Mouse (Mus musculus) urinary bladder, adult 2 months (tissue): ENCODE measurements around the gene Gm21969. TPM values are rescaled to one million over a fixed set of nuclear protein-coding genes. Genes with fewer than 3 reads are reported as not detected.

Source experiments
- DNase-seq: peaks from one replicate; pipeline ENCODE4 v3.0.0; 2022; ENCODE audit warnings: low spot score
- polyA plus RNA-seq: library from polyadenylated mRNA; depleted of rRNA; stranded (reverse); fragments of >200 nt; gene quantifications from 2 replicates; pipeline ENCODE4 v1.2.3, GENCODE M21; 2012; rRNA removed

Gene Gm21969
- polyA plus RNA-seq = 0.04 TPM in 1 of 2 replicates, not detected in the other

- no peak for DNase-seq
These were observed at the start of gene Gm21969 for GRCm38 (mm10) chr4:139602357-139603244. Gm21969 (plus strand) TSS chr4:139603186.

GRCm38 (mm10) chr4:139555235-139555634 lies 47.8 kb upstream of the Gm21969 start:
- no peak for DNase-seq

GRCm38 (mm10) chr4:139555951-139556350 lies 47.0 kb upstream of the Gm21969 start:
- no peak for DNase-seq

- no peak for DNase-seq
These were observed 34.6 kb upstream of the Gm21969 start for GRCm38 (mm10) chr4:139568361-139568760.

DNA sequence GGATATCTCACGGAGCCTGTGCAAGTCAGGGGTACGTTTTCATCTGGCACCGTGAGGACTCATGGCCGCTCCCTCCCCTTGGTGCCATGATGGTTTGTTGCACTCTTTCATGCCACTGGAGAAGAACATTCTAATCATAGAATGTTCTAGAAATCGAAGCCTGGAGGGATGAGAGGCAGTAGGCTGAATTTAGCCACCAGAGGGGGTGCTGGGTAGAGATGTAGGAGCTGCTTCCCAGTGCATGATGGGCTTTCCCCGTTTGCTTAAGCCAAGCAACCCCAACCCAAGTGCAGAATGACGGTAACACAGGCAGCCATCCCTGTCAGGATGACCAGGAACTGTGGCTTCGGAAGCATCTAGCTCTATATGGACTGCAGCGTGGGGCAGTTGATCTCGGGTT lies 32.2 kb upstream of the Gm21969 start:
- DNase-seq = no peak

GRCm38 (mm10) chr4:139572928-139573512 lies 30.0 kb upstream of the Gm21969 start:
- no peak for DNase-seq

GRCm38 (mm10) chr4:139574156-139574798 lies 28.7 kb upstream of the Gm21969 start:
- DNase-seq = peak; percentile 90

DNA sequence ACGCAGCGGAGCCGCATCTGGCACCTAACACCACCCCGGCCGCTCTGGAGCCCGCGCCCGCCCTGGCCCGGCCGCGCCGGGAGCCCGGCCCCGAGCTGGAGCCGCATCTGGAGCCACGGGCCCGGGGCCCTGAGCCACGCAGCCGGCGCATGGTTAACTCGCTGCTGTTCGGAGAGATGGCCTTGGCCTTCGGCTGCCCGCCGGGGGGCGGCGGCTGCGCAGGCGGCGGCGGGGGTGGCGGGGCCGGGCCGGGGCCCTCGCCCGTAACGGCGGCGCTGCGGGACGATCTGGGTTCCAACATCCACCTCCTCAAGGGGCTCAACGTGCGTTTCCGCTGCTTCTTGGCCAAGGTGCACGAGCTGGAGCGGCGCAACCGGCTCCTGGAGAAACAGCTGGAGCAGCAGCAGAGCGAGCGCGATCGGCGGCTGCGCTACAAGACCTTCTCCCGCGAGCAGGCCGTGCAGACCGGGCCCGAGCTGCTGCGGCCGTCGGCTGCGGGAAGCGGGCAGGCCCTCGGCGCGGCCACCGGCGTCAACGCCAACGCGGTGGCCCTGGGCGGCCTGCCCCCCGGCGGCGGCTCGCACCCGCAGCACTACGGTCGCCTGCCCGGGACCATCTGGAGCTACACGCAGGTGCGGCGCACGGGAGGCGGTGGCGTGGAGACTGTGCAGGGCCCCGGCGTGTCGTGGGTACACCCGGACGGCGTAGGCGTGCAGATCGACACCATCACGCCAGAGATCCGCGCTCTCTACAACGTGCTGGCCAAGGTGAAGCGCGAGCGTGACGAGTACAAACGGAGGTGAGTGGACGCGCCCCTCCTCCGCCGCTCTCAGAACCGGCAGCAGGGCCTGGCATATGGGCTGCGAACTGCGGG lies 27.9 kb upstream of the Gm21969 start:
- DNase-seq = peak; percentile 54

DNA sequence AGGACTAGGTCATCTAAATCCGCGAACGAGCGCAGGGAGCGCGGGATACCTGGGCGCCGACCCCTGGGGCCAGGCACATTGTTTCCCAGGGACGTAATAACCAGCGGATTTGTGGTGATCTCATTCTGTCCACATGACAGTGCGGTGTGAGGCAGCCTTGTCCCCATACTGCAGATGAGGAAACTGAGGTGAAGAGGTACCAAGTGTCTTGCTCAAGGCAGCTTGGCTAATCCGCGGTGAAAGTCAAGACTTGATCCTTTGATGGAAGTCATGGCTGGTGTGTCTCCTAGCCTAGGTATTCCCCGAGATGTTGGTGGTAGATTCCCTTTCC lies 27.3 kb upstream of the Gm21969 start:
- DNase-seq = no peak

GRCm38 (mm10) chr4:139576251-139576880 lies 26.6 kb upstream of the Gm21969 start:
- no peak for DNase-seq

GRCm38 (mm10) chr4:139577006-139577405 lies 26.0 kb upstream of the Gm21969 start:
- DNase-seq = no peak

DNA sequence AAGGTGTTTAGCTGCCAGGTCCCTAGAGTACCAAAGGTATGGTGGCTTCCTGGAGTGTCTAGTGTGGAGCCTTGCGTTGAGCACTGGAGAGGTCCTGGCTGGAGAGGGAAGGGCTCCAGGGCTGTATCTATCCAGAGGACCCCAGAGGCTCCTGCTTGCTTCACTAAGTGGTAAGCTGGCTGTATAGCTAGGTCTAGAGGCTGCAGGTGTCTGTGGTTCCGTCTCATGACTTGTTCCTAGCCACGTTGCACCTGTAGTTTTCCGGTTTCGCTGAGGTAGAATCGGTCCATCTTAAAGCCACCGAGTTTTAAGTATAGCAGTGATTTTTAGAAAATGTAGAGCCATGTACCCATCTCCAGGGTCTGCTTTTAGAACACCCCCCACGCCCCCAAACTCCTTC lies 24.6 kb upstream of the Gm21969 start:
- DNase-seq = no peak

- no peak for DNase-seq
These were observed 24.0 kb upstream of the Gm21969 start for GRCm38 (mm10) chr4:139579003-139579402.

DNA sequence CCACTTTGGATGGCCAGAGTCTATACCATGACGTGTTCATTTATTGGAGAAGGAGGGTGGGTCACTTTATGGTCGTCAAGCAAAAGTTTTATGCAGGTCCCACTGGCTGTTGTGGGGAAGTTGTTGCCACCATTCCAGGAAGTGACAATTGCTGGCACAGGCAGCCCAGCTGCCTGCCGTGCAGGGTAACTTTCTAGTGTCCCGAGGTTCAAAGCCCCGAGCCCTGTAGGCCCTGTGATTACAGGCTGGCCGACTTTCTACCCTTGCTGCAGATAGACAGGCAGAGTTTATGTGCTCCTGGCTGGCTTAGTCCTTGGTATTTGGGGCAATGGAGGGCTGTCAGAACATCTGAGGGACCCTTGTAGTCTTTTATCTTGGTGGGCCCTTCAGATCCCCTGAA lies 23.5 kb upstream of the Gm21969 start:
- DNase-seq = no peak

- DNase-seq = no peak
These were observed 22.2 kb upstream of the Gm21969 start for GRCm38 (mm10) chr4:139580663-139581336.

DNA sequence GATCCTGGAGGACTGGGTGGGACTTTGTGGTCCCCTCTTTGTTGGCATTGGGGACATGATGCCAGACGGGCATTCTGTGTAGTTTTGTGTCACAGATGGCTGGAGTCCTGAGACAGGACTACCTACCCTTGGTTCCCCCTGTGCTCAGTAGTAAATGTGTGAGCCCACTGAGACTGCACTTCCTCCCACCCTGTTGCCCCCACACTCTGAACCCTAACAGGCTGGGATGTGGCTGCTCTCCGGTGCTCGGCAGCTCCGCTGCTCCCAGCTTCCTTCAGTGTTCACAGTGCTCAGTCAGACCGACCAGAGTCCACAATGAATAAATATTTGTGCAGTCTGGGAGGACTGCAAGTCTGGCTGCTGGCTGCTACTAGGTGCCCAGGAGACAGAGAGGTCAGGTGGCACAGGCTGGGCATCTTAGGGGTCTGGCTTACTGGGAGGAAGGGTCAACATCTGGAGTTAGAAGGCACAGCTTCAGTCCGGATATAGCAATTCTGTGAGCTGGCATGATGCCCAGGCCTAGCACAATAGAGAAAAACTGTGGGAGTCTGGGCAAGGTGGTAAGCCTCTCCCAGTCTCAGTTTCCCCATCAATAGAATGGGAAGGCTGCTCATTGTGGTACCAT lies 21.4 kb upstream of the Gm21969 start:
- DNase-seq = no peak

DNA sequence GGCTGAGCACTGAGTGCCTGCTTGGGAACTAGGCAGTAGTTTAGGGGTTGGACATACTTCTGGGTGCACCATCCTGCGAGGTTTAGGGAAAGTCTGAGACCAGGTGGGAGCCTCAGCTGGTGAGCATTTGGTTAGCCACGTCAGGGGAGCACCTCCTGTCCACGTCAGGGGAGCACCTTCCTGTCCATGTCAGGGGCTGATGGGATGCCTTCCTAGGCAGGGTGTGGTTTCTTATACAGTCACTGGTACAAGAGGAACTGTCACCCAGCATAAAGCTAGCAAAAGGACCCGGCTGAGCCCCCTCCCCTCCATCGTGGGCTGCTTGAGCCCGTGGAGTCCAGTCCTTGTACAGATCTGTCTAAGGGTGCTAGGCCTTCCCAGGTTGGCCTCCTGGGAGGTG lies 20.6 kb upstream of the Gm21969 start:
- no peak for DNase-seq

DNA sequence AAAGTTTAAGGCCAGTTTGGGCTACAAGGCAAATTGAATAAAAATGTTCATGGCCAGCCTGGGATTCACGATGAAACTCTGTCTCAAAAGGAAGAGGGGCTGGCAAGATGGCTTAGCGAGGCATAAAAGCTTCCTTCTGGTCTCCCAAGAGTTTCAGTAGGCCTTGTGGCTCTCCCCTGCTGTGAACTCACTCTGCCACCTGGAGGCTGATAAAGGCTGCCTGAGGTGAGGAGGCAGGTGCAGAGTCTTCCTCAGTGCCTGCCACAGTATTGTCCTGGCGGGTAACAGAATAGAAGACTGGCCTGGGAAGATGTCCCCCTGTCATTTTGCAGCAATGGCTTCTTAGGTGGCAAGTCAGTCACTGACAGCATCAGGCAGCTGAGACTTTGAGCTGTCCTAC lies 20.1 kb upstream of the Gm21969 start:
- no peak for DNase-seq

GRCm38 (mm10) chr4:139583629-139584245 lies 19.2 kb upstream of the Gm21969 start:
- no peak for DNase-seq

DNA sequence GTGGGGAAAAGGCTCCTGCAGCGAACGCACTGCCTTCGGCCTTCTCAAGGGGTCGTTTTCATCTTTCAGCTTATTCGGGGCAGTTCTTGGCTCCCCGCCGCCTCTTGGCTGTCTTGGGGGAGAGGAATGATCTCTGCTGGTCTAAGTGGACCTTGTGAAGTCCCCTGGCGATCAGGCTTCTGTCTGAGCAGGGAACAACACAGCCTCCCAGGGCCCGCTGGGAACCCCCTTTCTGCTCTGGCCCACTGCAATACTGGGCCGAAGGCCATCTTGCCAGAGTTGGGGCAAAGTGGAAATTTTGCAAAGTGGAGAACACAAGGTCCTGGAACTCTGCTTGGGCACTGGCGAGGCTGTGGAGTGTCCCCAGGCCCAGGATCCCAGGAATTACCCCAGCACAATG lies 18.3 kb upstream of the Gm21969 start:
- DNase-seq = no peak
